Mouse (Mus musculus): ENCODE data around the gene Hc. TPM values are rescaled to one million over a fixed set of nuclear protein-coding genes. Genes with fewer than 3 reads are reported as not detected.

Gene Hc
- polyA plus RNA-seq, 1 experiment from 2014 or later, result 0.41 TPM

DNA sequence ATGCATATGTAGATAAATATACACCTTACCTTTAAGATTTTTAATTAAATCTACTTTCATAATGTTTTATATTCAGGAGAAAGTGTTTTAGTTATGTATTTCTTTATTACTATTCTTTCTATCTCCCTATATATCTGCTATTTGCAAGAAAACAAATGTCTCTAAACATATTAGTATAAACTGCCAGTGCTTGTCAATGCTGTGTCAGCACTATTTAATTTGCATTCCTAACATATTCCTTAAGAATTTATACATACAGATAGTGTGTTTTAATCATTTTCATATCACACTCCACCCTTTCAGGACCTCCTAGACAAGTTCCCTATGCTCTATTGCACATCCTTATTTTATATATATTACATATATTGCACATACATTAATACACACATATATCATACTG, 41.5 kb upstream of the Hc start:
- Histone ChIP-seq H3K4me3 (replicated peaks; ENCODE audit: low read depth, low read length) (no peak overlapping the region), H3K4me1 (ENCODE audit: control insufficient read depth, insufficient read depth, low read length) (no peaks in the 10 kb centered on the region), H3K9me3 (ENCODE audit: control insufficient read depth, low read length) (no peaks in the 10 kb centered on the region), H3K36me3 (ENCODE audit: control insufficient read depth, insufficient read depth, low read length) (no peaks in the 10 kb centered on the region), H3K9ac (replicated peaks; ENCODE audit: low read length) (no peak overlapping the region), H3K27me3 (ENCODE audit: control insufficient read depth, insufficient read depth, low read length) (no peaks in the 10 kb centered on the region), H3K4me2 (ENCODE audit: low read length) (no peak overlapping the region), H3K27ac (replicated peaks; ENCODE audit: low read depth, low read length) (no peak overlapping the region)
- ATAC-seq (ENCODE audit: low FRiP score, low TSS enrichment) (no peak), DNase-seq (no peak)

DNA sequence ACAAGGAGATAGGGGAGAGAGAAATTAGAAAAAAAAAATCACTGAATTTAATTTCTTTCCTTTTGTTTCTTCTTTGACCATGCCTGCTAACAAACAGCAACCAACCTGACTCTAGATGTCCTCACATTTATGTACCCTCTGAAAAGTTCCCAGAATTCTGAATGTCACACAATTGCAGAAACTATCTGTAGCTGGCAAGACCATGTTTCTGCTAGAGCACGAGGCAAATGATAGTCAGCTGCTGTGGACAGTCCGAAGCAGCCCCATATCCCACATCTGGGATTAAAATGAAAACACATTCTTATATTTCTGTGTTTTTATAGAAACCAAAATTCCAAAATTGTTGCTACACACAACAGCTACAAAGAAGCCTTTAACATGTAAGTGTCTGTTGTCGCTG, 40.2 kb upstream of the Hc start, which contains the start of gene AI182371:
Gene AI182371, minus strand, starts transcription at position 101 of the 400 bp plus-strand sequence.
- Histone ChIP-seq H3K4me1 (ENCODE audit: control insufficient read depth, insufficient read depth, low read length) (no peaks in the 10 kb centered on the region), H3K9me3 (ENCODE audit: control insufficient read depth, low read length) (no peaks in the 10 kb centered on the region), H3K36me3 (ENCODE audit: control insufficient read depth, insufficient read depth, low read length) (no peaks in the 10 kb centered on the region), H3K27me3 (ENCODE audit: control insufficient read depth, insufficient read depth, low read length) (no peaks in the 10 kb centered on the region), H3K4me3 (replicated peaks; ENCODE audit: low read depth, low read length) (no peak within 1 kb of the TSS), H3K27ac (replicated peaks; ENCODE audit: low read depth, low read length) (no peak within 1 kb of the TSS), H3K9ac (replicated peaks; ENCODE audit: low read length) (no peak within 1 kb of the TSS), H3K4me2 (ENCODE audit: low read length) (no peak within 1 kb of the TSS)
- 90% methylated on average over 3 of the region's 3 CpGs for WGBS
- ATAC-seq (ENCODE audit: low FRiP score, low TSS enrichment) (no peak), DNase-seq (no peak)

DNA sequence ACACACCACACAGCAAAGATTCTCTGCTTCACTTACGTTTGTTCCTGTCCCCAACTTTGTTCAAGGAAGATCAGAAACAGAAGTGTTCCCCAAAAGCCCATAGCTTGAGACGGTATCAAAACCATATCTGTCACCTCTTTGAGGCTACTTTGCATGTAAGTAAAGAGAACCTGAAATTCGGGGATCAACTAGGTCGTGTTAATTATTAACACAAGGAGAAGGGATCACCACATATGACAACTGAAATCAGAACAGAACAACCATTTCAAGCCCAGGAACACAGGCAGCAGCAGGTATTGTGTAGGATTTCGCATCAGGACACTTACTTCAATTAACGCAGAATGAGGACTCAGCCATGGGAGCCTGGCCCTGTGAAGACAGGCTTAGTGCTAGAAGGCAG, 39.3 kb upstream of the Hc start:
- no peaks in the 10 kb centered on the region for H3K9me3 ChIP-seq (ENCODE audit: control insufficient read depth, low read length)
- no peak overlapping the region for H3K9ac ChIP-seq (replicated peaks; ENCODE audit: low read length)
- H3K4me2 ChIP-seq (ENCODE audit: low read length), result no peak overlapping the region
- H3K4me3 ChIP-seq (replicated peaks; ENCODE audit: low read depth, low read length), result no peak overlapping the region
- no peaks in the 10 kb centered on the region for H3K36me3 ChIP-seq (ENCODE audit: control insufficient read depth, insufficient read depth, low read length)
- ATAC-seq (ENCODE audit: low FRiP score, low TSS enrichment) (no peak), DNase-seq (no peak)
- 86% methylated on average over 6 of the region's 6 CpGs for WGBS
- H3K27ac ChIP-seq (replicated peaks; ENCODE audit: low read depth, low read length), result no peak overlapping the region
- no peaks in the 10 kb centered on the region for H3K4me1 ChIP-seq (ENCODE audit: control insufficient read depth, insufficient read depth, low read length)
- H3K27me3 ChIP-seq (ENCODE audit: control insufficient read depth, insufficient read depth, low read length), result no peaks in the 10 kb centered on the region

DNA sequence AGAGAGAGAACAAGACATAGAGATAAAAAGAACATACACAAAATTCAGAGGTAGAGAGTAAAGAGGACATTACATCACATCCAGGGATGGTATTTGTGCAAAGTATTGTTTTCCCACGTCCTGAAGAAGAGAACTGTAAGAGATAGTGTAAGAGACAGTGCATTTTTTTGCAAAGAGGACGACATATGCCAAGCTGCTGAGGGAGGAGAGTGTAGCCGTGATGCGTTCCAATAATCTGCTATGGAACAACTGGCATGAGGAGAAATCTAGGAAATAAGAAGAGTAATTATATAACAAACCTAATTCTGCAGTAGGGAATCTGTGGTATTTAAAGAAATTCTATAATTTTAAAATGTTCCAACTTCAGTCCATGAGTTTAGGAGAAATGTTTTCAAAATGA, 26.2 kb upstream of the Hc start:
- no peaks in the 10 kb centered on the region for H3K9me3 ChIP-seq (ENCODE audit: control insufficient read depth, low read length)
- no peak overlapping the region for H3K9ac ChIP-seq (replicated peaks; ENCODE audit: low read length)
- no peak overlapping the region for H3K4me3 ChIP-seq (replicated peaks; ENCODE audit: low read depth, low read length)
- no peaks in the 10 kb centered on the region for H3K4me1 ChIP-seq (ENCODE audit: control insufficient read depth, insufficient read depth, low read length)
- DNase-seq (no peak), ATAC-seq (ENCODE audit: low FRiP score, low TSS enrichment) (no peak)
- no peaks in the 10 kb centered on the region for H3K27me3 ChIP-seq (ENCODE audit: control insufficient read depth, insufficient read depth, low read length)
- H3K36me3 ChIP-seq (ENCODE audit: control insufficient read depth, insufficient read depth, low read length), result no peaks in the 10 kb centered on the region
- no peak overlapping the region for H3K27ac ChIP-seq (replicated peaks; ENCODE audit: low read depth, low read length)
- 74% methylated on average over 4 of the region's 4 CpGs for WGBS
- no peak overlapping the region for H3K4me2 ChIP-seq (ENCODE audit: low read length)

DNA sequence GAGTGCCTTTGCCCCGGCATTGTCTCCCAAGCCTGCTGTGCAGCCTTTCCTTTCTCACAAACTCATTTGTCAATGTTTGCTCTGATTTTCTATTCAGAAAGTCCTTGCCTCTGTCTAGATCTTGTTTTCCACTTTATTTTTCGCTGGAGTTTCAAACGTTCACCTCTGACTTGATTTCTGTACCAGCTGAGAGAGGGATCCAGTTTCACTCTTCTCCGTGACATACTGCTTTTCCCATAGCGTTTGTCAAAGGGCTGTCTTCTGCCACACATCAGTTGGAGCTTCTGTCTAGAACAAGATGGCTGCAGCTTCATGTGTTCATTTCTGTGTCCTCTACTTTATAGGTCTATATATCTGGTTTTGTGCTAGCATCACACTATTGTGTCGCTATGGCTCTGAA, 17.9 kb upstream of the Hc start:
- no peak for ATAC-seq (ENCODE audit: low FRiP score, low TSS enrichment)
- no peak for DNase-seq
- Histone ChIP-seq H3K9me3 (ENCODE audit: control insufficient read depth, low read length) (no peaks in the 10 kb centered on the region), H3K4me2 (ENCODE audit: low read length) (no peak overlapping the region), H3K27ac (replicated peaks; ENCODE audit: low read depth, low read length) (no peak overlapping the region), H3K27me3 (ENCODE audit: control insufficient read depth, insufficient read depth, low read length) (no peaks in the 10 kb centered on the region), H3K36me3 (ENCODE audit: control insufficient read depth, insufficient read depth, low read length) (no peaks in the 10 kb centered on the region), H3K4me3 (replicated peaks; ENCODE audit: low read depth, low read length) (no peak overlapping the region), H3K4me1 (ENCODE audit: control insufficient read depth, insufficient read depth, low read length) (no peaks in the 10 kb centered on the region), H3K9ac (replicated peaks; ENCODE audit: low read length) (no peak overlapping the region)
- WGBS, result 81% methylated on average over 6 of the region's 6 CpGs

DNA sequence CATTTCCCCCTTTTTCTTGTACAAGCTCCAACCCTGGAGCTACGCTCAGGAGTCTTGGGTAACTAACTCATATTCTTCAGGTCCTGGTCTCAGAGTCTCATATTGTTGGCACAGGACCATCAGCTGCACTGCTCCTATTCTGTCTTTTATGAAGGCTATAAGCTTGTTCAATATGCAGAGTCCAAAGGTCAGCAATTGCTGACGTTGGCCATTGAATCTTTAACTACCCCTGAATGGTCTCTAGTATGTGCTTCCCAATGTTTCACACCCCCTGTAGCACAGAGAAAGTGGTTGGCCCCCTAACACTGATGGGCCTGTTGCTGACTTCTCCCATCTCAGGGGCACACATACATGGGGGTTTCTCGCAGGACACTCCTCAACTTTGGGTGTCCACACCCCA, 13.1 kb upstream of the Hc start:
- Histone ChIP-seq H3K9ac (replicated peaks; ENCODE audit: low read length) (no peak overlapping the region), H3K27ac (replicated peaks; ENCODE audit: low read depth, low read length) (no peak overlapping the region), H3K4me3 (replicated peaks; ENCODE audit: low read depth, low read length) (no peak overlapping the region), H3K36me3 (ENCODE audit: control insufficient read depth, insufficient read depth, low read length) (no peaks in the 10 kb centered on the region), H3K4me1 (ENCODE audit: control insufficient read depth, insufficient read depth, low read length) (no peaks in the 10 kb centered on the region), H3K27me3 (ENCODE audit: control insufficient read depth, insufficient read depth, low read length) (no peaks in the 10 kb centered on the region), H3K9me3 (ENCODE audit: control insufficient read depth, low read length) (peaks cover 6% of the 10 kb centered on the region; the same call in 1 of the 2 replicates), H3K4me2 (ENCODE audit: low read length) (no peak overlapping the region)
- ATAC-seq (ENCODE audit: low FRiP score, low TSS enrichment), result no peak
- WGBS, result 82% methylated on average over 3 of the region's 3 CpGs
- DNase-seq, result no peak

DNA sequence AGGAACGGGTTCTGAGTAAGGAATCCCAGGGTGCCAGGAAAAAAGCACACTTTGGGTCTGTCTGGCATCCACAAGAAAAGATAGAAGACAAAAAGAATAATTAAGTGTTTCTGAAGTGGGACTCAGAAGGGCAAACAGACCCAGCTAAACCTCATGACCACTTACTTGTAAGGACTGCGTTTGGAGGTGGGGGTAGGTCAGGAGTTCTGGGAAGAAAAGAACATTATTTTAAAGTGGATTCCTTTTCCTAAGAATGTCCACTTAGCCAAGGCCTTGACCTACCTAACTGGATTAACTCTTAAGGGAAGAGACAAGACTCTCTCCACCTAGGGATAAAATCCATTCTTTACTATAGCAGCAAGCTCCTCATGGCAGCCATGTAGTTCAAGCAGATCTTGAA, 11.3 kb upstream of the Hc start:
- Histone ChIP-seq H3K36me3 (ENCODE audit: control insufficient read depth, insufficient read depth, low read length) (no peaks in the 10 kb centered on the region), H3K4me3 (replicated peaks; ENCODE audit: low read depth, low read length) (no peak overlapping the region), H3K4me1 (ENCODE audit: control insufficient read depth, insufficient read depth, low read length) (no peaks in the 10 kb centered on the region), H3K4me2 (ENCODE audit: low read length) (no peak overlapping the region), H3K27me3 (ENCODE audit: control insufficient read depth, insufficient read depth, low read length) (no peaks in the 10 kb centered on the region), H3K9ac (replicated peaks; ENCODE audit: low read length) (no peak overlapping the region), H3K27ac (replicated peaks; ENCODE audit: low read depth, low read length) (no peak overlapping the region), H3K9me3 (ENCODE audit: control insufficient read depth, low read length) (peaks cover 6% of the 10 kb centered on the region; the same call in 1 of the 2 replicates)
- no peak for ATAC-seq (ENCODE audit: low FRiP score, low TSS enrichment)
- 78% methylated on average over 2 of the region's 2 CpGs for WGBS
- no peak for DNase-seq

DNA sequence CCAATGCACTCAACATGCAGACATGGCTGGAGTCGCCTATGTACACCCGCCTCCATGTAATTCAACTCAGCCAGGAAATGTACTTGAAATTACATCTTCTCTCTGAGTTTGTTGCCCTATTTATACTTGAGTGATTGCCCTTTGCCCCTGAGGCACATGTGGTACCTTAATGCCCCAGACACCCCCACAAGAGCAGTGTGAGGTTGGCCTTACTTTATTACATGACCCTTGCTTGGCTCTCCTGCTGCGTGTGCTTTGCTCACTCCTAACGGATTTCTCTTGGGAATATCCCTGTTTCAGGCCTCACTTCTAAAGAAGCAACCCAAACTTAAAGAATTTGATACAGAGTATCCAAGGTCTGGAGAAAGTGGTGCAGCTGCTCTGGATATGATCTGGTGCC, 9.0 kb upstream of the Hc start:
- no peaks in the 10 kb centered on the region for H3K36me3 ChIP-seq (ENCODE audit: control insufficient read depth, insufficient read depth, low read length)
- no peak overlapping the region for H3K27ac ChIP-seq (replicated peaks; ENCODE audit: low read depth, low read length)
- 85% methylated on average over 4 of the region's 4 CpGs for WGBS
- no peaks in the 10 kb centered on the region for H3K4me1 ChIP-seq (ENCODE audit: control insufficient read depth, insufficient read depth, low read length)
- peaks cover 6% of the 10 kb centered on the region; the same call in 1 of the 2 replicates for H3K9me3 ChIP-seq (ENCODE audit: control insufficient read depth, low read length)
- H3K27me3 ChIP-seq (ENCODE audit: control insufficient read depth, insufficient read depth, low read length), result no peaks in the 10 kb centered on the region
- DNase-seq, result no peak
- ATAC-seq (ENCODE audit: low FRiP score, low TSS enrichment), result no peak
- no peak overlapping the region for H3K9ac ChIP-seq (replicated peaks; ENCODE audit: low read length)
- no peak overlapping the region for H3K4me3 ChIP-seq (replicated peaks; ENCODE audit: low read depth, low read length)
- H3K4me2 ChIP-seq (ENCODE audit: low read length), result no peak overlapping the region

DNA sequence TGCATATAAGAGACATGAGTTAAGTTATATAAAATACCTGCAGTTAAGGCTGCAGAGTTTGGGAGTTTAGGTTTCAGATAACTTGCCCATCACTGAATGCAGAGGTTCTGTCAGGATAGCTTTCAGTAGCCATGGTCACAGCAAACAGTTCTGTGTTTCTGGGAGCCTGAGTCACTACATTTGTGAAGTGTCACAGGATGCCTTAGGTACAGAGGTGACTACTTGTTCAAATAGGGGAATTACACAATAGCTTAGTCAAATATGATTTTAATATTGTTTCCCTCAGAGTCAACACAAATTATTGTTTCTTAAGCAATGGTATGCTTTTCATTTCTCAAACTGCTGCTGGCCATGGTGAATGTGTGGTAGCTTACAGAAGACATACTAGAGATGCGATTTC, 7.9 kb upstream of the Hc start:
- Histone ChIP-seq H3K9me3 (ENCODE audit: control insufficient read depth, low read length) (peaks cover 6% of the 10 kb centered on the region; the same call in 1 of the 2 replicates), H3K4me3 (replicated peaks; ENCODE audit: low read depth, low read length) (no peak overlapping the region), H3K36me3 (ENCODE audit: control insufficient read depth, insufficient read depth, low read length) (no peaks in the 10 kb centered on the region), H3K4me2 (ENCODE audit: low read length) (no peak overlapping the region), H3K27ac (replicated peaks; ENCODE audit: low read depth, low read length) (no peak overlapping the region), H3K4me1 (ENCODE audit: control insufficient read depth, insufficient read depth, low read length) (no peaks in the 10 kb centered on the region), H3K27me3 (ENCODE audit: control insufficient read depth, insufficient read depth, low read length) (no peaks in the 10 kb centered on the region), H3K9ac (replicated peaks; ENCODE audit: low read length) (no peak overlapping the region)
- no peak for DNase-seq
- WGBS, result 95% methylated on average over 1 of the region's 1 CpGs
- ATAC-seq (ENCODE audit: low FRiP score, low TSS enrichment), result no peak

Data from midbrain, embryonic 14.5 days (tissue).